Mouse (Mus musculus) heart, embryonic 10.5 days (tissue): ENCODE data around the gene Mcm2. TPM values are rescaled to one million over a fixed set of nuclear protein-coding genes. Genes with fewer than 3 reads are reported as not detected.
A peak's percentile ranks its signal among the peaks of the same experiment; 100 is the strongest.

Source experiments
- DNase-seq: peaks from one replicate; pipeline ENCODE4 v3.0.0-alpha.2; 2017; ENCODE audit warnings: low spot score
- H3K27ac ChIP-seq: fragments of 300-500 bp; sonication (generic); 2 replicates; pipeline ENCODE4 v1.5.1; 2016; ENCODE audit warnings: mild to moderate bottlenecking
- H3K27me3 ChIP-seq: fragments of 300-500 bp; sonication (generic); 2 replicates; pipeline ENCODE4 v1.6.1; 2016; ENCODE audit warnings: mild to moderate bottlenecking; ENCODE audit not compliant: poor library complexity, insufficient read depth, severe bottlenecking
- H3K36me3 ChIP-seq: fragments of 300-500 bp; sonication (generic); 2 replicates; pipeline ENCODE4 v1.6.1; 2016; ENCODE audit warnings: mild to moderate bottlenecking, moderate library complexity
- H3K4me1 ChIP-seq: fragments of 300-500 bp; sonication (generic); 2 replicates; pipeline ENCODE4 v1.6.1; 2016; ENCODE audit warnings: mild to moderate bottlenecking
- H3K4me3 ChIP-seq: fragments of 300-500 bp; sonication (generic); 2 replicates; pipeline ENCODE4 v1.5.1; 2016; ENCODE audit warnings: mild to moderate bottlenecking, moderate library complexity
- H3K9me3 ChIP-seq: fragments of 300-500 bp; sonication (generic); 2 replicates; pipeline ENCODE4 v1.6.1; 2016; ENCODE audit warnings: mild to moderate bottlenecking, moderate library complexity
- WGBS: fragments of 180-500 bp; shearing (Covaris S2); methylation state at CpG from one replicate; pipeline ENCODE4 v1.1.7; 2016; 5-methylcytosine and 5-hydroxymethylcytosine counted together
- polyA plus RNA-seq: library from polyadenylated mRNA; unstranded; fragments of >200 nt; fragmentation: Nextera tagmentation; extraction: Ambion mirVana; gene quantifications from 2 replicates; pipeline ENCODE4 v1.2.1, GENCODE M21; 2016

The Mcm2 gene
- polyA plus RNA-seq, 1 experiment from 2014 or later: 184 TPM

DNA sequence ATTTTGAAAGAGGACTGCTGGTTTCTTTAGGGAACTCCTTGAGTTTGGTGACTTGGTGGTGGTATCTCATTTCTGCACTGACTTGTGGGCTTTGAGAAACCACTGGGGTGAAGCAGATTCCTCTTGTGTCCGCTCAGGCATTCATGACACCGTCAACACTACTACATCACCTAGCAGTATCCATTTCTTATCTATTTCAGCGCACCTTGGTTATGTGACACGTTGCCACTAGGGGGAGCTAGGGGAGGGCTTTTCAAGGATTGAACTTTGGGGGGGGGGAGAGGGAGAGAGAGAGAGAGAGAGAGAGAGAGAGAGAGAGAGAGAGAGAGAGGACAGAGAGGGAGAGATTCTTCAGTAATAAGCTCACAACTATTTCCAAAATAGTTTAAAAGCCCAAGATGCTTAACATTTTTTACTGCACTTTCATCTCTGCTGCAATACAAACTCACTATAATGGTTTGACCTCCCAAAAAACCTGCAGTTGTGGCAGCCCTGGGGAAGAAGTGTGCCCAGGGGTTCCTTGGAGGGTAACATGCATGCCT, 37.2 kb upstream of the Mcm2 start:
- Histone ChIP-seq H3K36me3 (no peaks in the 10 kb centered on the region), H3K9me3 (no peaks in the 10 kb centered on the region), H3K4me3 (no peak overlapping the region), H3K27me3 (peaks cover 28% of the 10 kb centered on the region), H3K27ac (no peak overlapping the region), H3K4me1 (peaks cover 79% of the 10 kb centered on the region)
- 6% methylated on average over 4 of the region's 4 CpGs for WGBS
- no peak for DNase-seq

DNA sequence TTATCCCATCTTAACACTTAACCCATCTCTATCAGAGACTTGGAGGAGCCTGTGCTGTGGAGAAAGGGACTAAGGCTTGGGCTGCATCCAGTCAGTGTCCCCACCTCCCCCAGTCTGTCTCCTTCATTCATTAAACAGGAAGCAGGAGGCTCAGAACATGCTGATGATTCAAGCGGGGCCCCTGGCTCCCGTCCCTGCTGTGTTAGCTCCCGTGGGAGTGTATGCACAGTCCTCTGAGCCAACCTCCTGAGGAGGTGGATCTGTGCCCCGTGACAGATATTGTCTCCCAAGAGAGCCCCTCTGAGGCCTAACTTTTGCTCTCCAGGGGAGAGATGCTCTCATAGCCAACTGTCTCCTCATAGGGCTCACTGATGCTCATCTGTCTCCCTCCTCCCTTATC, 36.2 kb upstream of the Mcm2 start:
- no peak overlapping the region for H3K4me3 ChIP-seq
- 25% methylated on average over 4 of the region's 4 CpGs for WGBS
- H3K27ac ChIP-seq: no peak overlapping the region
- H3K36me3 ChIP-seq: no peaks in the 10 kb centered on the region
- H3K4me1 ChIP-seq: peaks cover 78% of the 10 kb centered on the region
- no peak for DNase-seq
- no peaks in the 10 kb centered on the region for H3K9me3 ChIP-seq
- H3K27me3 ChIP-seq: peaks cover 28% of the 10 kb centered on the region

DNA sequence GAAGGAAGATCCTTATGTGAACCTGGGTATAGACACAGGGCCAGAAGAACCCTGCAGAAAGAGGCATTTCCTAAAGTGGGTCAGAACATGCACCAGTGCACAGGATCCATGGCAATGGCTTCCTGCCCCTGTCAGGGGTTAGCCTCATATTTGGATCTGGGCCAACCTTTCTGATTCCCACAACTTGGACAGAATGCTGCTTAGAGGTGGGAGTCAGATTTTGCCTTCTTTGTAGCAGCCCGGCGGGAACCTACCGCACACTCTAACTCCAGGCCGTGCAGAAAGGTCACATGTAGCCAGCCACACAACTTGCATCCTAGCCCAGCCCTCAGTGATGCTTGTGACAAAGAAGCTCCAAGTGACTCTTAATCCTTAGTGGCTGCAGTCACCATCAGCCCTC, 35.6 kb upstream of the Mcm2 start:
- no peak overlapping the region for H3K4me3 ChIP-seq
- peaks cover 73% of the 10 kb centered on the region for H3K4me1 ChIP-seq
- H3K27me3 ChIP-seq: peaks cover 28% of the 10 kb centered on the region
- no peak for DNase-seq
- no peaks in the 10 kb centered on the region for H3K9me3 ChIP-seq
- no peak overlapping the region for H3K27ac ChIP-seq
- 55% methylated on average over 4 of the region's 4 CpGs for WGBS
- H3K36me3 ChIP-seq: no peaks in the 10 kb centered on the region

DNA sequence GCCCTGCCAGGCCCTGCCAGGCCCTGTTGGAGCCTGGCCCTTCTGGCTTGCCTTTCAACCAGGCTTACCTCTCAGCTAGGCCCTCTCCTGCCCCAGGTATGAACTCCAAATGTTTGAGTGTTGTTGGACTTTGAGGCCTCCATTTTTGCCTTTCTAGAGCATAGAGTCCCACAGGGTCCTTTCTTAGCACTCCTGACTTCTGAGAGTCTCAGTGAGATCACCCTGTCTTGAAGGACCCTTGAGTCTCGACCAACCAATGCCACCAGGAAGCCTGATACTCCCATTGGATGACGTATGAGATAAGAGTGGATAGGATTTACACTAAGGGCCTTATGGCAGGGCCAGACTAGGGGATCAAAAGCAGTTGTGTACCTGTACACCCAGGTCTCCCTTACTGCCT, 32.9 kb upstream of the Mcm2 start:
- no peaks in the 10 kb centered on the region for H3K9me3 ChIP-seq
- peaks cover 62% of the 10 kb centered on the region for H3K4me1 ChIP-seq
- no peak overlapping the region for H3K4me3 ChIP-seq
- DNase-seq: no peak
- no peaks in the 10 kb centered on the region for H3K36me3 ChIP-seq
- H3K27me3 ChIP-seq: peaks cover 28% of the 10 kb centered on the region
- 65% methylated on average over 2 of the region's 2 CpGs for WGBS
- H3K27ac ChIP-seq: no peak overlapping the region

DNA sequence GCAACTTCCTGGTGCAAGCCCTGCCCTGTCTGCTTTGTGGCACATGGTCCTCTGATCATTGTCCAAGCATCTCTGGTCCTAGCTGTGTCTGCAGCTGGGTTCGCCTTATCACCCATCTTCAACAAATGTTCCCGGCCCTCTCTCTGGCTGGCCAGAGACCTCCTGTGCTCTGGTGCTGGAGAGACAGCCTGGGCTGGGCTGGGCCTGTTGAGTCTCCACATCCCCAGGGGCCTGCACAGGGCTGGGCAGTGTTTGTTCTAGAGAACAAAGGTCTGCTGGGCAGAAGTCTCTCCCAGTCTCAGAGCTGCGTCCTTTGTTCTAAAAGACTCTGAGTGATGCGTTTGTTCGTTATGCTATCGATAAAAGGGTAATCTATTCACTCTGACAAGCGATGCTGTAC, 31.5 kb upstream of the Mcm2 start:
- peaks cover 65% of the 10 kb centered on the region for H3K4me1 ChIP-seq
- H3K4me3 ChIP-seq: no peak overlapping the region
- WGBS: 63% methylated on average over 7 of the region's 7 CpGs
- no peaks in the 10 kb centered on the region for H3K36me3 ChIP-seq
- peak overlapping the region; percentile 52; the same call in 1 of the 2 replicates for H3K27ac ChIP-seq
- no peak for DNase-seq
- H3K27me3 ChIP-seq: peaks cover 25% of the 10 kb centered on the region
- H3K9me3 ChIP-seq: no peaks in the 10 kb centered on the region

DNA sequence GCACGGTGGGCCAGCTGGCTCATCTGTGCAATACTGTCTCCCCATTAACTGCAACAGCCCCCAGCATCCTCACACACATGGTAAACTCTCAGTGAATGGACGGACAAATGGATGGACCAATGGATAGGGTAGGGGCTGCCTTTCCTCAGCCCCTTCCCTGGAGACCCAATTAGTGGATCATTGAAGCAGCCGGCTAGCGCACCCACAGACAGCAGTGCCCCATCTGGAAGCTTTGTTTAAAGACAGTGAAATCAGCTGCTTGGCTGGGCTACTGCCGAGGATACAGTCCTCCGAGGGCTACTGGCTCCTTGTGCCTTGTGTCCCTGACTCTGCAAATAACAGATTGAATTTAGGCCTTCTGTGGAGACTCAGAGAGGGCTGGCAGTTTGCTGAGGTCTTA, 30.9 kb upstream of the Mcm2 start:
- no peak for DNase-seq
- H3K27ac ChIP-seq: no peak overlapping the region
- WGBS: 69% methylated on average over 6 of the region's 6 CpGs
- no peaks in the 10 kb centered on the region for H3K36me3 ChIP-seq
- H3K4me1 ChIP-seq: peaks cover 65% of the 10 kb centered on the region
- no peaks in the 10 kb centered on the region for H3K9me3 ChIP-seq
- peaks cover 20% of the 10 kb centered on the region; the same call in 1 of the 2 replicates for H3K27me3 ChIP-seq
- no peak overlapping the region for H3K4me3 ChIP-seq

DNA sequence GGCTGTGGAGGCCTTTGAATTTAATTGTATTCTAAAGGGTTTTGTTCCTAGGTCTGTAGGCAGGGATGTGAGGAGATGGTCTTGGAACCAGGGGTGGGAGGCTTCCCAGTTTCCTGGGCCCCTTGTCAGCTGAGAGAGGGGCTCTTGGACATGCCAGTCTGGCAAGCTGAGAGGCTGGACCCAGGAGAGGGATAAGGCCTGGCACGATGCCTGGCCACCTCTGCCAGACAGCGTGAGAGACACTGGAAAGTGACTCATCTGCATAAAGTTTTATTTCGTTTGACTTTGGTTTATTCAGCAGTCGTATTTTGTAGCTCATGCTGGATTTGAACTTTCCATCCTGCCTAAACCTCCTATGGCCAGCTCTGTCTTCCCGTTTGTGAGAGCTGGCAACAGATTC, 30.0 kb upstream of the Mcm2 start:
- peaks cover 13% of the 10 kb centered on the region; the same call in 1 of the 2 replicates for H3K27me3 ChIP-seq
- peaks cover 61% of the 10 kb centered on the region for H3K4me1 ChIP-seq
- 73% methylated on average over 5 of the region's 5 CpGs for WGBS
- no peaks in the 10 kb centered on the region for H3K36me3 ChIP-seq
- H3K27ac ChIP-seq: no peak overlapping the region
- no peak overlapping the region for H3K4me3 ChIP-seq
- DNase-seq: no peak
- H3K9me3 ChIP-seq: no peaks in the 10 kb centered on the region

DNA sequence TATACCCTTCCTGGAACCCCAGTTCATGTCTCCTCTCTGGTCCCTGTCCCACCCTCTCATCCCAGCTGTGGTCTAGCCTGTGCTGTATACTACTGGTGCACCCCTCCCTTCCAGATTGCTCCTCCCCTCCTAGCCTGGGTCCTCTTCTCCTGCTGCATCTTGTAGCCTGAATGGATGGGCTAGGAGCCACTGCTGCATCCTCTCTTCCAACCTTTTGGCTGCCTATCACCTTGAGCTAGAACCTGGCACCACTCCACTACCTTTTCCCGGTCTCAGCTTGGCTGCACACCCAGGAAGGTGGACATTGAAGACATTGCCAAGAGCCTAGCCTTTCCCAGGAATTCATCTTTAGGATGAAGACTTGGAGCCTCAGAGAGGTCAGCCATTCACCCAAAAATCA, 29.4 kb upstream of the Mcm2 start:
- Histone ChIP-seq H3K27me3 (peaks cover 7% of the 10 kb centered on the region; the same call in 1 of the 2 replicates), H3K27ac (0 out of 2 replicates have a peak overlapping the region, but pooled peaks have one; percentile 48), H3K4me3 (no peak overlapping the region), H3K36me3 (no peaks in the 10 kb centered on the region), H3K4me1 (peaks cover 57% of the 10 kb centered on the region), H3K9me3 (no peaks in the 10 kb centered on the region)
- WGBS: 90% methylated on average over 1 of the region's 1 CpGs
- no peak for DNase-seq

DNA sequence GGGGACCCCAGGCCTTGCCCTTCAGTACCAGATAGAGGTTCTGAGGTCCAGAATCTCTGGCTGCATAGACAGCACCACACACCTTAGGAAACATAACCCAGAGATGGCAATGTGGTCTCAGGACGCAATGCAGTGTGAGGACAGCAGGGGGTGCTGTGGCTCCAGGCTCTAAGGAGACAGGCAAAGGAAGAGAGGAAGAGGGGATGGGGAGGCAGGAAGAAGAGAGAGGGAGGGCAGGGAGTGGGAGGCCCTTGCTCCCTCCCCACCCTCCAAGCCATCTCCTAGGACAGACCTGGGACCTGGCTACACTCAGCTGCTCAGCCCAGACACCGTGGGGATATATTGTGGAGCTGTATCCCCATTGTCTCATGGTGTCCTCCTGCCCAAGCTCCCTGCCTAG, 29.0 kb upstream of the Mcm2 start:
- Histone ChIP-seq H3K36me3 (no peaks in the 10 kb centered on the region), H3K4me1 (peaks cover 55% of the 10 kb centered on the region), H3K27ac (0 out of 2 replicates have a peak overlapping the region, but pooled peaks have one; percentile 48), H3K27me3 (peaks cover 3% of the 10 kb centered on the region; the same call in 1 of the 2 replicates), H3K9me3 (no peaks in the 10 kb centered on the region), H3K4me3 (no peak overlapping the region)
- WGBS: 0% methylated on average over 2 of the region's 2 CpGs
- no peak for DNase-seq

DNA sequence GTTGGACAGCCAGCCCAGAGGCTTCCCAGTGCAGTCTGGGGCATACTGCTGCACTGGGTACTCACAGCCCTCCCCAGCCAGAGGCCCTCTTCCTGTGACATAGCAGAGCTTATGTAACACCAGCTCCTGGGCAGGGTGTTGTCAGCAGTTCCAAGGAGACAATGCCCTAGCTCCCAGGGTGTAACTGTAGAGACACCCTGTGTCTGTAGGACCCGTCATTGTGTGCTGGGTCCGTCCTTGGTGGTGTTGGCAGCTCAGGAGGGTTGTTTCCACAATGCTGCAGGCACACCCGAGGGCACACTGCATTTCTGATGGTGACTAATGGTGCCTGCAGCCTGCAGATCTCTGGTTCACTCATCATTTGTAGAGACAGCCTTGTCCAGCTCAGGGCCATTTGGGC, 28.3 kb upstream of the Mcm2 start:
- Histone ChIP-seq H3K27me3 (no peaks in the 10 kb centered on the region), H3K36me3 (no peaks in the 10 kb centered on the region), H3K9me3 (no peaks in the 10 kb centered on the region), H3K4me1 (peaks cover 54% of the 10 kb centered on the region), H3K4me3 (no peak overlapping the region), H3K27ac (peak overlapping the region; percentile 59; the same call in 1 of the 2 replicates)
- WGBS: 48% methylated on average over 3 of the region's 3 CpGs
- DNase-seq: no peak

DNA sequence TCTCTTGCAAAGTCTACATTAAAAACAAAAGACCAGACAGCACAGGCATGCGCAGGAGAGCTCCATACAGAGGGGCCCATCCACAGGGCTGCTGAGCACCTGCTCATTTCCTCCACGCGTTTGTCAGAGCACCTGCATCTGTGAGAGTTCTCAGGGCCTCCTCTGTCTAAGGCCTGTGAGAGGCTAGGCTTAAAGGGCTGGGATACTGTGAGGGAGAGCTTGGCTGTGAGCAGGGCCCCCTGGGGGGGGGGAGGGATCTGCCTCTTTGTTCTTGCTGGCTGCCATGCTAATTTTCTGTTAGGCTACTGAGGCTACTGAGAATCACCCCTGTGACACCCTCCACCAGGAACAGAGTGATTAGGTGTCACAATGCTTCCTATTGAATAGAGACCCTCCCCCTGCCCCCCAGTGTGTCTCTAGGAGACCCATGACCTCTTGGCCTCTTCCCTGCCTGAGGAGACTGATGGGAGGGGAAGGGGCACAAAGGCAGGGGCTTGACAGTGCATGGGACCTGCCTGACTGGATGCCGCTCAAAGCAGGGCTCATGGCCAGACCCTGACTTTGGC, 27.1 kb upstream of the Mcm2 start:
- no peak overlapping the region for H3K4me3 ChIP-seq
- DNase-seq: no peak
- no peaks in the 10 kb centered on the region for H3K27me3 ChIP-seq
- H3K9me3 ChIP-seq: no peaks in the 10 kb centered on the region
- H3K27ac ChIP-seq: peak overlapping the region; percentile 59; the same call in 1 of the 2 replicates
- WGBS: 20% methylated on average over 4 of the region's 4 CpGs
- H3K36me3 ChIP-seq: no peaks in the 10 kb centered on the region
- H3K4me1 ChIP-seq: peaks cover 48% of the 10 kb centered on the region

DNA sequence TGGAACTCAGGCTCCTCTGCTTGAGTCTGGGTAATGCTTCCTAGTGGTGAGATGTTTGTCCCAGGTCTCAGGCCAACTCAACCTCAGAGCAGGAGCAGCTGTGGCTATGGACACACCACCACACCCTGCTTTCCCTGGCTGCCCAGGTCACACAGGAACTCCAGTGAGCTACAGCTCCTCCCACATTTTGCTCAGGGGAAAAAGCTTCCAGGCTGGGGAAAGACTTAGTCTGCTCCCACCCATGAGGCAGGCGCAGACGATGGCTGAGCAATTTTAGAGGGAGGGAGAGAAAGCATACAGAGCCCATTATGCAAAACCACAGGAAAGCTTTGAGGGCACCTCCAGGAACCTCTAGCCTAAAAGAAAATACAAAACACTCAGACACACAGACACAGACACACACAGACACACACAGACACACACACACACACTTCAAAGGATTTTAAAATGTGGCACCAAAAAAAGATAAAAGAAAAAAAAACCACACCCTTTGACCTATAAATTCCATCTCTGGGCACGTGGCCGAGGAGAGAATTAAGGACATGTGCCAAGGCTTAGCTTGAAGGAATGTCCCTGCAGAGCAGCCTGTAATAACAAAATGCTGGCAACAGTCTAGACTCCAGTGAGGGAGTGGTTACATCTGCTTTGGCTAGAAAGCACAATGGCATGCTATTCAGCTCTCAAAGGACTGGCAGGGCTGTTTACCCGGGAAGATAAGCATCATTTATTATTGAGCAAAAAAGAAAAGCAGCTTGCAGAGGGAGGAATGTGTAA, 26.1 kb upstream of the Mcm2 start:
- H3K4me1 ChIP-seq: peaks cover 44% of the 10 kb centered on the region
- H3K27ac ChIP-seq: peak overlapping the region; percentile 57; the same call in 1 of the 2 replicates
- H3K9me3 ChIP-seq: no peaks in the 10 kb centered on the region
- H3K27me3 ChIP-seq: no peaks in the 10 kb centered on the region
- WGBS: 19% methylated on average over 5 of the region's 5 CpGs
- no peak for DNase-seq
- no peak overlapping the region for H3K4me3 ChIP-seq
- H3K36me3 ChIP-seq: no peaks in the 10 kb centered on the region

DNA sequence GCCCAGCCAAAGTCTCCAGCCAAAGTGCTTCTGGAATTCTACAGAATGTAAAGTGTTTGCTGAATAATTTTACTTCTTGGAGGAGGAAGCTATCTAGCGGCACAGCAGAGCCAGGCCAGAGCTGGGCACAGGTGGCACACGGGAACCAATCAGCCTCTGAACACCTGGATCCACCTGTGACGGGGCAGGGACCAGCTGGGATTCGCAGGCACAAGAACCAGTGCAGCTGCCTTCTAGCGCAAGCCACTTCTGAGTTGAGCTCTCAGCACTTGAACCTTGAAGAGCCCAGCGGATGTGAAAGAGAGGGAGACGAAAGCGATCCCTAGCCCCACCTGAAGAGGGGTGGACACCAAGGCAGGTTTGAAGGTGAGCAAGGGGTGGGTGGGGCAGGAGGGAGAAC, 20.2 kb upstream of the Mcm2 start:
- H3K27ac ChIP-seq: no peak overlapping the region
- no peak overlapping the region for H3K4me3 ChIP-seq
- H3K9me3 ChIP-seq: no peaks in the 10 kb centered on the region
- 67% methylated on average over 8 of the region's 8 CpGs for WGBS
- H3K4me1 ChIP-seq: peaks cover 17% of the 10 kb centered on the region
- no peaks in the 10 kb centered on the region for H3K36me3 ChIP-seq
- DNase-seq: no peak
- 0 out of 2 replicates have a peak, but pooled peaks cover 3% of the 10 kb centered on the region for H3K27me3 ChIP-seq
